Mouse (Mus musculus) lung, embryonic 16.5 days (tissue): ENCODE data around the gene Susd1. TPM values are rescaled to one million over a fixed set of nuclear protein-coding genes. Genes with fewer than 3 reads are reported as not detected.

Source experiments
- ATAC-seq: fragments of 200-750 bp; cut with Nextera tagmentation; 2 replicates; pipeline ENCODE4 v1.8.0; 2017; ENCODE audit warnings: low read depth, mild to moderate bottlenecking, moderate library complexity
- H3K27ac ChIP-seq: fragments of 300-500 bp; sonication (generic); 2 replicates; pipeline ENCODE4 v1.5.1; 2014; ENCODE audit warnings: mild to moderate bottlenecking, control low read depth, low read length
- H3K27me3 ChIP-seq: fragments of 300-500 bp; sonication (generic); 2 replicates; pipeline ENCODE4 v1.6.1; 2014; ENCODE audit warnings: low read depth, low read length, mixed read lengths; ENCODE audit not compliant: control insufficient read depth, insufficient read depth
- H3K36me3 ChIP-seq: fragments of 300-500 bp; sonication (generic); 2 replicates; pipeline ENCODE4 v1.6.1; 2014; ENCODE audit warnings: low read length; ENCODE audit not compliant: control insufficient read depth, insufficient read depth
- H3K4me1 ChIP-seq: fragments of 300-500 bp; sonication (generic); replicated peaks from 2 replicates; pipeline ENCODE4 v1.6.1; 2014; ENCODE audit warnings: low read length, mixed read lengths; ENCODE audit not compliant: control insufficient read depth, insufficient read depth
- H3K4me2 ChIP-seq: fragments of 300-500 bp; sonication (generic); 2 replicates; pipeline ENCODE4 v1.6.1; 2014; ENCODE audit warnings: low read depth, low read length, control low read depth
- H3K4me3 ChIP-seq: fragments of 300-500 bp; sonication (generic); 2 replicates; pipeline ENCODE4 v1.5.1; 2014; ENCODE audit warnings: mild to moderate bottlenecking, low read length, control low read depth
- H3K9ac ChIP-seq: fragments of 300-500 bp; sonication (generic); 2 replicates; pipeline ENCODE4 v1.6.1; 2014; ENCODE audit warnings: low read length, control low read depth
- H3K9me3 ChIP-seq: fragments of 300-500 bp; sonication (generic); 2 replicates; pipeline ENCODE4 v1.6.1; 2016; ENCODE audit warnings: low read length; ENCODE audit not compliant: control insufficient read depth
- WGBS: fragments of 180-500 bp; shearing (Covaris S2); extraction: QIAGEN DNeasy Blood & Tissue Kit; methylation state at CpG from one replicate; pipeline ENCODE4 v1.1.7; 2014; 5-methylcytosine and 5-hydroxymethylcytosine counted together
- polyA plus RNA-seq: library from polyadenylated mRNA; unstranded; fragments of >200 nt; fragmentation: Nextera tagmentation; extraction: Ambion mirVana; gene quantifications from 2 replicates; pipeline ENCODE4 v1.2.1, GENCODE M21; 2015

The Susd1 gene
- polyA plus RNA-seq, 1 experiment from 2014 or later = 8.6 TPM

- Histone ChIP-seq H3K9ac (no peak overlapping the region), H3K27me3 (no peaks in the 10 kb centered on the region), H3K27ac (no peak overlapping the region), H3K4me2 (no peak overlapping the region), H3K4me1 (peaks cover 27% of the 10 kb centered on the region), H3K36me3 (no peaks in the 10 kb centered on the region), H3K4me3 (no peak overlapping the region), H3K9me3 (no peaks in the 10 kb centered on the region)
- ATAC-seq = no peak
- WGBS = 90% methylated on average over 12 of the region's 12 CpGs
These were observed 72.9 kb downstream of the Susd1 start for GRCm38 (mm10) chr4:59365571-59365970.

- peak; percentile 35; the same call in 1 of the 2 replicates for ATAC-seq
- Histone ChIP-seq H3K9me3 (no peaks in the 10 kb centered on the region), H3K4me2 (no peak overlapping the region), H3K9ac (no peak overlapping the region), H3K36me3 (no peaks in the 10 kb centered on the region), H3K4me1 (peaks cover 27% of the 10 kb centered on the region), H3K27me3 (no peaks in the 10 kb centered on the region), H3K27ac (peak overlapping the region; percentile 43), H3K4me3 (no peak overlapping the region)
- WGBS = 42% methylated on average over 10 of the region's 10 CpGs
These were observed 73.9 kb downstream of the Susd1 start for GRCm38 (mm10) chr4:59364229-59365173.

- ATAC-seq = peak; percentile 60
- no peak overlapping the region for H3K4me2 ChIP-seq
- peak overlapping the region; percentile 17 for H3K27ac ChIP-seq
These were observed 75.4 kb downstream of the Susd1 start for GRCm38 (mm10) chr4:59363041-59363440.

GRCm38 (mm10) chr4:59360704-59361103 lies 77.7 kb downstream of the Susd1 start:
- no peaks in the 10 kb centered on the region for H3K27me3 ChIP-seq
- no peaks in the 10 kb centered on the region for H3K9me3 ChIP-seq
- H3K36me3 ChIP-seq = no peaks in the 10 kb centered on the region
- H3K4me1 ChIP-seq = peaks cover 27% of the 10 kb centered on the region
- 4% methylated on average over 15 of the region's 15 CpGs for WGBS
- no peak; the same call in 1 of the 2 replicates for ATAC-seq
- H3K9ac ChIP-seq = 0 out of 2 replicates have a peak overlapping the region, but pooled peaks have one; percentile 8
- no peak overlapping the region for H3K27ac ChIP-seq
- H3K4me3 ChIP-seq = no peak overlapping the region
- H3K4me2 ChIP-seq = peak overlapping the region; percentile 32; the same call in 1 of the 2 replicates

More at GRCm38 (mm10) chr4:59363041-59363440, 75.4 kb downstream of the Susd1 start:
- Histone ChIP-seq H3K9ac (no peak overlapping the region), H3K36me3 (no peaks in the 10 kb centered on the region), H3K4me1 (peaks cover 27% of the 10 kb centered on the region), H3K27me3 (no peaks in the 10 kb centered on the region), H3K9me3 (no peaks in the 10 kb centered on the region), H3K4me3 (no peak overlapping the region)
- 32% methylated on average over 9 of the region's 9 CpGs for WGBS

GRCm38 (mm10) chr4:59359921-59360320 lies 78.5 kb downstream of the Susd1 start:
- ATAC-seq = no peak
- no peaks in the 10 kb centered on the region for H3K36me3 ChIP-seq
- H3K9me3 ChIP-seq = no peaks in the 10 kb centered on the region; the same call in 1 of the 2 replicates
- no peaks in the 10 kb centered on the region for H3K27me3 ChIP-seq
- WGBS = 76% methylated on average over 8 of the region's 8 CpGs
- peaks cover 25% of the 10 kb centered on the region for H3K4me1 ChIP-seq
- H3K4me3 ChIP-seq = no peak overlapping the region
- no peak overlapping the region for H3K4me2 ChIP-seq
- H3K9ac ChIP-seq = no peak overlapping the region
- H3K27ac ChIP-seq = no peak overlapping the region

GRCm38 (mm10) chr4:59358960-59359359 lies 79.5 kb downstream of the Susd1 start:
- no peaks in the 10 kb centered on the region for H3K36me3 ChIP-seq
- peaks cover 16% of the 10 kb centered on the region for H3K4me1 ChIP-seq
- H3K9me3 ChIP-seq = no peaks in the 10 kb centered on the region; the same call in 1 of the 2 replicates
- H3K9ac ChIP-seq = no peak overlapping the region
- WGBS = 72% methylated on average over 10 of the region's 10 CpGs
- H3K4me3 ChIP-seq = no peak overlapping the region
- no peak overlapping the region for H3K4me2 ChIP-seq
- no peak overlapping the region for H3K27ac ChIP-seq
- no peaks in the 10 kb centered on the region for H3K27me3 ChIP-seq
- no peak for ATAC-seq

GRCm38 (mm10) chr4:59355421-59355820 lies 83.0 kb downstream of the Susd1 start:
- Histone ChIP-seq H3K27me3 (no peaks in the 10 kb centered on the region), H3K36me3 (no peaks in the 10 kb centered on the region), H3K9ac (no peak overlapping the region), H3K4me1 (no peaks in the 10 kb centered on the region; the same call in 1 of the 2 replicates), H3K27ac (no peak overlapping the region), H3K4me3 (no peak overlapping the region), H3K9me3 (no peaks in the 10 kb centered on the region; the same call in 1 of the 2 replicates), H3K4me2 (no peak overlapping the region)
- ATAC-seq = no peak
- WGBS = 52% methylated on average over 1 of the region's 1 CpGs

GRCm38 (mm10) chr4:59354666-59355065 lies 83.8 kb downstream of the Susd1 start:
- Histone ChIP-seq H3K36me3 (no peaks in the 10 kb centered on the region), H3K4me2 (no peak overlapping the region), H3K9me3 (no peaks in the 10 kb centered on the region; the same call in 1 of the 2 replicates), H3K4me3 (no peak overlapping the region), H3K4me1 (peaks cover 2% of the 10 kb centered on the region; the same call in 1 of the 2 replicates), H3K9ac (no peak overlapping the region), H3K27me3 (no peaks in the 10 kb centered on the region), H3K27ac (no peak overlapping the region)
- 82% methylated on average over 3 of the region's 3 CpGs for WGBS
- no peak for ATAC-seq

GRCm38 (mm10) chr4:59351938-59352337 lies 86.5 kb downstream of the Susd1 start:
- WGBS = 74% methylated on average over 7 of the region's 7 CpGs
- ATAC-seq = no peak
- H3K4me3 ChIP-seq = no peak overlapping the region
- H3K36me3 ChIP-seq = no peaks in the 10 kb centered on the region
- H3K27ac ChIP-seq = no peak overlapping the region
- H3K9me3 ChIP-seq = no peaks in the 10 kb centered on the region; the same call in 1 of the 2 replicates
- no peaks in the 10 kb centered on the region for H3K27me3 ChIP-seq
- no peak overlapping the region for H3K4me2 ChIP-seq
- H3K9ac ChIP-seq = no peak overlapping the region
- H3K4me1 ChIP-seq = peaks cover 6% of the 10 kb centered on the region; the same call in 1 of the 2 replicates
